Mouse (Mus musculus) liver, embryonic 16.5 days (tissue): ENCODE data around the gene Bnip2. TPM values are rescaled to one million over a fixed set of nuclear protein-coding genes. Genes with fewer than 3 reads are reported as not detected.

Source experiments
- ATAC-seq: fragments of 200-750 bp; cut with Nextera tagmentation; 2 replicates; pipeline ENCODE4 v1.8.0; 2017; ENCODE audit warnings: low read depth, mild to moderate bottlenecking, moderate number of reproducible peaks, moderate library complexity
- H3K27ac ChIP-seq: fragments of 300-500 bp; sonication (generic); 2 replicates; pipeline ENCODE4 v1.5.1; 2014; ENCODE audit warnings: mild to moderate bottlenecking, low read length
- H3K27me3 ChIP-seq: fragments of 300-500 bp; sonication (generic); 2 replicates; pipeline ENCODE4 v1.6.1; 2014; ENCODE audit warnings: low read depth, low read length, mixed read lengths; ENCODE audit not compliant: control insufficient read depth, insufficient read depth
- H3K36me3 ChIP-seq: fragments of 300-500 bp; sonication (generic); 2 replicates; pipeline ENCODE4 v1.6.1; 2014; ENCODE audit warnings: mild to moderate bottlenecking; ENCODE audit not compliant: control insufficient read depth, insufficient read depth
- H3K4me1 ChIP-seq: fragments of 300-500 bp; sonication (generic); 2 replicates; pipeline ENCODE4 v1.6.1; 2014; ENCODE audit warnings: low read depth, low read length, mixed read lengths; ENCODE audit not compliant: control insufficient read depth
- H3K4me2 ChIP-seq: fragments of 300-500 bp; sonication (generic); 2 replicates; pipeline ENCODE4 v1.6.1; 2014; ENCODE audit warnings: low read depth, low read length, mixed read lengths
- H3K4me3 ChIP-seq: fragments of 300-500 bp; sonication (generic); 2 replicates; pipeline ENCODE4 v1.5.1; 2014; ENCODE audit warnings: low read depth, mild to moderate bottlenecking, low read length
- H3K9ac ChIP-seq: fragments of 300-500 bp; sonication (generic); 2 replicates; pipeline ENCODE4 v1.6.1; 2014; ENCODE audit warnings: low read depth, low read length
- H3K9me3 ChIP-seq: fragments of 300-500 bp; sonication (generic); replicated peaks from 2 replicates; pipeline ENCODE4 v1.6.1; 2016; ENCODE audit warnings: low read length; ENCODE audit not compliant: control insufficient read depth
- WGBS: fragments of 180-500 bp; shearing (Covaris S2); extraction: QIAGEN DNeasy Blood & Tissue Kit; methylation state at CpG from one replicate; pipeline ENCODE4 v1.1.7; 2014; ENCODE audit not compliant: insufficient replicate concordance; 5-methylcytosine and 5-hydroxymethylcytosine counted together
- polyA plus RNA-seq: library from polyadenylated mRNA; unstranded; fragments of >200 nt; fragmentation: Nextera tagmentation; extraction: Ambion mirVana; gene quantifications from 2 replicates; pipeline ENCODE4 v1.2.1, GENCODE M21; 2015

The Bnip2 gene
- polyA plus RNA-seq, 1 experiment from 2014 or later, result 43.3 TPM

GRCm38 (mm10) chr9:70006984-70007383 is 17.7 kb downstream of the Bnip2 start:
- Histone ChIP-seq H3K9ac (no peak overlapping the region), H3K4me2 (no peak overlapping the region), H3K27ac (no peak overlapping the region), H3K36me3 (peaks cover 9% of the 10 kb centered on the region), H3K9me3 (no peaks in the 10 kb centered on the region), H3K4me1 (peaks cover 12% of the 10 kb centered on the region), H3K27me3 (no peaks in the 10 kb centered on the region), H3K4me3 (no peak overlapping the region)
- WGBS, result 77% methylated on average over 5 of the region's 5 CpGs
- peak; percentile 55 for ATAC-seq

DNA sequence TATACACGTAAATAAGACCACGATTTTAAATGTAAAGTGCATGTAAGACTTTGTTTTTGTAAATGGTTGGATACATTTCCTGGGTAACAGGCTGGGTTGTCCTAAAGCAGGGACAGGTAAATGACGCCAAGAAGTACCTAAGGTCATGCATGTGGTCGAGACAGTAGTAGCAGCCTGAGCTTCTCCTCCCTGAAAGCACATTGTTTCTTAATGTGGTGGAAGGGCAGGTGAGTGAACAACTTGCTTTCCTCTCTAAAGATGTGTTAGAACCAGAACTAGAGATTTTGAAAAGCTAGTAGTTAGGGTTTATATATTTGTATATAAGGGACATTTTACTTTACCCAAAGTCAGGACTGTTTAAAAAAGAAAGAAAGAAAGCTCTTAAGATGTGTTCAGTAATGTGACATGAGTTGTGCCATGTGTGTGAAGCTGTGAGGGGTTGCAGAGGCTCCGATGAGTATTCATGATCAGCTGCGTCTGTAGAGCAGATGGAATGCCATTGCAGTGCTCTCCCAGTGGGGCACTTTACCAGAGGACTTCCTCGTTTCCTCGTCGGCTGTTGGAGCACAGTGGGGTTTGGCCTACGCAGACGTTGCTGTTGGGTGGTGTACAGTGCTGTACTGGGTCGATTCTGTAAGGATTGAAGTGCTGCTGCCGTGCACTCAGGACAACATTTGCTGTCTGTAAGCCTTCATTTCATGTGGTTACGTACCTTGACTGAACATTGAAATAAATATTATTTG is 18.4 kb downstream of the Bnip2 start:
- no peak overlapping the region for H3K27ac ChIP-seq

DNA sequence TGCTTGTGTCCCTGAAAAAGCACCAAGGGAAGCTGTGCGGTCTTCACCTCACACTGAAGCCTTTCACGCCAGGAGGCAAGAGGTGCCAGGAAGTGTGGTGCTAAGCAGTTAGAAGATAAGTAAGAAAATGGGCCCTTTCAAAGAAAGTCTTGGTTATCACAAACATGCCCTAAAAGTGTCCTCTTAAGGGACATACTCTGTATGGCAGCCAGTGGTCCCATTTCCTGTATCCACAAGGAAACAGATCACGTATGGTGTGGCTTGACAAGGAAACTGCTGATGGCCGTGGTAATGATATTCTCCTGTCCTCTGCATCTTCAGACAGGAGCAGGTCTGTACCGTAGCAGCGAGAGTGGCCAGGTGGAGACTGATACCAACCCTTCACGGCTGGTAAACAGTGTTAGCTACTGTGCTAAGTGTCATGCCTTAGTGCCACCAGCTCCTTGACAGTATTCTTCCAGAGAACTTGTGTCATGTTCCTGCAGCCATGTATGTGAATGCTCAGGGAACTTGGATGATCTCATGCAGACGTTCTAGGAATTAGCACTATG is 20.6 kb downstream of the Bnip2 start:
- Histone ChIP-seq H3K27me3 (no peaks in the 10 kb centered on the region), H3K9me3 (no peaks in the 10 kb centered on the region), H3K4me1 (peaks cover 26% of the 10 kb centered on the region), H3K27ac (peak overlapping the region; percentile 61), H3K36me3 (no peaks in the 10 kb centered on the region; the same call in 1 of the 2 replicates), H3K4me2 (no peak overlapping the region), H3K4me3 (no peak overlapping the region), H3K9ac (no peak overlapping the region)
- no peak for ATAC-seq
- WGBS, result 35% methylated on average over 8 of the region's 8 CpGs

More for the DNA sequence above, 18.4 kb downstream of the Bnip2 start:
- 79% methylated on average over 14 of the region's 14 CpGs for WGBS
- Histone ChIP-seq H3K36me3 (peaks cover 4% of the 10 kb centered on the region), H3K9ac (no peak overlapping the region), H3K4me2 (no peak overlapping the region), H3K27me3 (no peaks in the 10 kb centered on the region), H3K9me3 (no peaks in the 10 kb centered on the region), H3K4me3 (no peak overlapping the region), H3K4me1 (peaks cover 14% of the 10 kb centered on the region)
- ATAC-seq, result no peak

DNA sequence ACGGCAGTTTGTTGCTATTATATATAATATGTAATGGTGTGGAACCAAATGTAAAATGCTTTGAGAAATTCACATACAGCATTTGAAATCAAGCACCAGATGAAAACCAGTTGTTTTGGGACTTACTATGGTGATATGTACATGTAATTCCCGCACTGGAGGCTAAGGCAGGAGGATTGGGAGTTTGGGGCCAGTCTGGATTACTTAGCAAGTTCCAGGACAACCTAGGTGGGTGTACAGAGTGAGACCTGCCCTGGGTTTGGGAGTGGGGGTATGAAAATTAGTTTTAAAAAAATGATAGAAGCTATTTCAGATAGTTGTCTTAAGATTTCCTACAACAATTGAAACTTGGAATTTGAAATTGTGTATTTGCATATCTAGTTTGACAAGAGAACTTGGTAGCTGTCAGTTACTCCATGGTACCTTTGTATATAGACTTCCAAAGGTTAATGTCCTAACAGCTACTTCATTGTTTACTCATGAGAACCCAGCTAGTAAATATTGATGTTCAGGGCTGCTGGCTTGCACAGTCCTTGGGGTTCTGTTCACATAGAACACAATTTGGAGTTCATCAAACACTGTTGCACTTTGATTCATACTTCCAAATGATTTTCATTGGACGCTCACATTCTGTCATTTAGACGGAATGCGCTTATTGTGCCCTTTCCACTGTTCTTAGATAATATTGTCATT is 21.7 kb downstream of the Bnip2 start:
- Histone ChIP-seq H3K4me3 (no peak overlapping the region), H3K4me2 (no peak overlapping the region), H3K27ac (peak overlapping the region; percentile 84), H3K9ac (0 out of 2 replicates have a peak overlapping the region, but pooled peaks have one; percentile 14), H3K4me1 (peaks cover 26% of the 10 kb centered on the region), H3K9me3 (no peaks in the 10 kb centered on the region), H3K27me3 (no peaks in the 10 kb centered on the region), H3K36me3 (no peaks in the 10 kb centered on the region; the same call in 1 of the 2 replicates)
- 81% methylated on average over 5 of the region's 5 CpGs for WGBS
- peak; percentile 41 for ATAC-seq

DNA sequence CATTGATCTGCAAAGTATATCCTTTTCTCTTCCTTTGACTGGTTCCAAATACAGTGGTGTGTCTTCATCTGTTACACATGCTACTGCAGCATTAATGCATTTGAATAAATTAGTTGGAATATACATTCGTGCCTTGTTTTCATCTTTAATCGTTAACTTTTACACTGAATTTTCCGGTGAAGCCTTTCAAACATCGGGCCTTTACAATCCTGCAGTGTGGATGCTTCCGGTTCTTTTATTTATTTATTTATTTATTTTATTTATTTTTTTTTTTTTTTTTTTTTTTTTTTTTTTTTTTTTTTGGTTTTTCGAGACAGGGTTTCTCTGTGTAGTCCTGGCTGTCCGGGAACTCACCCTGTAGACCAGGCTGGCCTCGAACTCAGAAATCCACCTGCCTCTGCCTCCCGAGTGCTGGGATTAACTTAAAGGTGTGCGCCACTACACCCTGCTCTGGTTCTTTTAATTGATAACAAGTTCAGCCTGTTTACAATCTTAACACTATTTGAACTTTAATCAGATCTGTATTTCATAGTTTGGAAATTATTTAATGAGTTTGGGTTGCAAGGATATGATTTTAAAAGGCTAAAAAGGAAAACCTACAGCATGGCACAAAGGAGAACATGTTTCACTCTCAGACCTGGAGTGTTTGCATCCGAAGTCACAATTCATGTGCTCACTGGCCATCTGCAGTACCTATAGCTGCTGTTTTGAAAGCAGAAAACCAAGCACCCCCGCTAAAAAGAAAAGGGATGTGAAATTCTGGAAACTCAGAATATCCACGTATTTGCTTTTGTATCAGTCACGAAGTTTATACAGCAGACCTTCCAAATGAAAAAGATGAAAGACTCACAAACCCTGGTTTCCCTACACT is 22.5 kb downstream of the Bnip2 start:
- H3K4me2 ChIP-seq, result peak overlapping the region; percentile 65
- WGBS, result 50% methylated on average over 14 of the region's 14 CpGs
- H3K27ac ChIP-seq, result peak overlapping the region; percentile 84
- H3K9me3 ChIP-seq, result no peaks in the 10 kb centered on the region
- peak overlapping the region; percentile 72 for H3K4me3 ChIP-seq
- peak overlapping the region; percentile 39 for H3K9ac ChIP-seq
- H3K4me1 ChIP-seq, result peaks cover 26% of the 10 kb centered on the region
- peaks cover 1% of the 10 kb centered on the region; the same call in 1 of the 2 replicates for H3K36me3 ChIP-seq
- H3K27me3 ChIP-seq, result no peaks in the 10 kb centered on the region
- no peak for ATAC-seq

- H3K4me3 ChIP-seq, result peak within 1 kb of the TSS; percentile 72
- H3K36me3 ChIP-seq, result peaks cover 5% of the 10 kb centered on the region; the same call in 1 of the 2 replicates
- peak within 1 kb of the TSS; percentile 84 for H3K27ac ChIP-seq
- peak within 1 kb of the TSS; percentile 74 for H3K4me2 ChIP-seq
- under 1% methylated on average over 57 of the region's 57 CpGs for WGBS
- peak within 1 kb of the TSS; percentile 87 for H3K9ac ChIP-seq
- peak; percentile 93 for ATAC-seq
- H3K4me1 ChIP-seq, result peaks cover 26% of the 10 kb centered on the region
- H3K9me3 ChIP-seq, result no peaks in the 10 kb centered on the region
- H3K27me3 ChIP-seq, result no peaks in the 10 kb centered on the region
Measured at GRCm38 (mm10) chr9:70012408-70012901, 23.2 kb downstream of the Bnip2 start, which contains the start of gene Gtf2a2. Gene Gtf2a2 (plus strand): TSS chr9:70012550.

GRCm38 (mm10) chr9:70015632-70016031 is 26.4 kb downstream of the Bnip2 start:
- Histone ChIP-seq H3K36me3 (peaks cover 17% of the 10 kb centered on the region), H3K27ac (no peak overlapping the region), H3K4me3 (no peak overlapping the region), H3K4me1 (peaks cover 18% of the 10 kb centered on the region), H3K9me3 (no peaks in the 10 kb centered on the region), H3K4me2 (no peak overlapping the region), H3K27me3 (no peaks in the 10 kb centered on the region), H3K9ac (no peak overlapping the region)
- no peak for ATAC-seq
- WGBS, result 80% methylated on average over 2 of the region's 2 CpGs

- H3K4me2 ChIP-seq, result no peak overlapping the region
- H3K9ac ChIP-seq, result no peak overlapping the region
- ATAC-seq, result no peak
- no peak overlapping the region for H3K27ac ChIP-seq
- peaks cover 13% of the 10 kb centered on the region for H3K4me1 ChIP-seq
- H3K36me3 ChIP-seq, result peaks cover 17% of the 10 kb centered on the region
- H3K4me3 ChIP-seq, result no peak overlapping the region
- no peaks in the 10 kb centered on the region for H3K27me3 ChIP-seq
- no peaks in the 10 kb centered on the region for H3K9me3 ChIP-seq
Measured at GRCm38 (mm10) chr9:70018879-70019278, 29.6 kb downstream of the Bnip2 start.
